Mouse (Mus musculus) lung, embryonic 16.5 days (tissue): ENCODE results near the gene Hmcn2. TPM values are rescaled to one million over a fixed set of nuclear protein-coding genes. Genes with fewer than 3 reads are reported as not detected.

Experiments
- ATAC-seq: fragments of 200-750 bp; cut with Nextera tagmentation; 2 replicates; pipeline ENCODE4 v1.8.0; 2017; ENCODE audit warnings: low read depth, mild to moderate bottlenecking, moderate library complexity
- H3K27ac ChIP-seq: fragments of 300-500 bp; sonication (generic); 2 replicates; pipeline ENCODE4 v1.5.1; 2014; ENCODE audit warnings: mild to moderate bottlenecking, control low read depth, low read length
- H3K27me3 ChIP-seq: fragments of 300-500 bp; sonication (generic); 2 replicates; pipeline ENCODE4 v1.6.1; 2014; ENCODE audit warnings: low read depth, low read length, mixed read lengths; ENCODE audit not compliant: control insufficient read depth, insufficient read depth
- H3K36me3 ChIP-seq: fragments of 300-500 bp; sonication (generic); 2 replicates; pipeline ENCODE4 v1.6.1; 2014; ENCODE audit warnings: low read length; ENCODE audit not compliant: control insufficient read depth, insufficient read depth
- H3K4me1 ChIP-seq: fragments of 300-500 bp; sonication (generic); replicated peaks from 2 replicates; pipeline ENCODE4 v1.6.1; 2014; ENCODE audit warnings: low read length, mixed read lengths; ENCODE audit not compliant: control insufficient read depth, insufficient read depth
- H3K4me2 ChIP-seq: fragments of 300-500 bp; sonication (generic); 2 replicates; pipeline ENCODE4 v1.6.1; 2014; ENCODE audit warnings: low read depth, low read length, control low read depth
- H3K4me3 ChIP-seq: fragments of 300-500 bp; sonication (generic); 2 replicates; pipeline ENCODE4 v1.5.1; 2014; ENCODE audit warnings: mild to moderate bottlenecking, low read length, control low read depth
- H3K9ac ChIP-seq: fragments of 300-500 bp; sonication (generic); 2 replicates; pipeline ENCODE4 v1.6.1; 2014; ENCODE audit warnings: low read length, control low read depth
- H3K9me3 ChIP-seq: fragments of 300-500 bp; sonication (generic); 2 replicates; pipeline ENCODE4 v1.6.1; 2016; ENCODE audit warnings: low read length; ENCODE audit not compliant: control insufficient read depth
- whole genome bisulfite sequencing: fragments of 180-500 bp; shearing (Covaris S2); extraction: QIAGEN DNeasy Blood & Tissue Kit; methylation state at CpG from one replicate; pipeline ENCODE4 v1.1.7; 2014; 5-methylcytosine and 5-hydroxymethylcytosine counted together
- polyA plus RNA-seq: library from polyadenylated mRNA; unstranded; fragments of >200 nt; fragmentation: Nextera tagmentation; extraction: Ambion mirVana; gene quantifications from 2 replicates; pipeline ENCODE4 v1.2.1, GENCODE M21; 2015

Hmcn2 gene
- polyA plus RNA-seq, 1 experiment from 2014 or later, result 1.4 TPM

DNA sequence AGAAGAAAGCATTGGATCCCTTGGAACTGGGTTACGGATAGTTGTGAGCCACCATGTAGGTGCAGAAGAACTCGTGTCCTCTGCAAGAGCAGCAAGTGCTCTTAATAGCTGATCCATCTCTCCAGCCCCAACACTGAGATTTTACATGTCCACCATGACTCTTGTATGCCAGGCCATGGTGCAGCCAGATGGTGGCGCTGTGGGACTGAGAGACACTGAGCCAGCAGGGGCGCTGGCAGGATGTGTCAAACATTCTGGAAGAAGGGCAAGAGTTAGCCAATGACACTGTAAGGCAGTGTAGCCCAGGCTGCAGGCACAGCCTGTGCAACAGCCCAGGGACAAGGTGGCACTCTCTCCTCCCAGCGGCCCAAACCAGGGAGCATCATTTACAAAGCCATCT, 170.0 kb downstream of the Hmcn2 start:
- WGBS, result 26% methylated on average over 5 of the region's 5 CpGs
- H3K4me1 ChIP-seq, result no peaks in the 10 kb centered on the region
- 0 out of 2 replicates have a peak, but pooled peaks have one; percentile 5 for ATAC-seq
- H3K9me3 ChIP-seq, result no peaks in the 10 kb centered on the region
- no peak overlapping the region for H3K4me2 ChIP-seq
- H3K36me3 ChIP-seq, result no peaks in the 10 kb centered on the region
- no peak overlapping the region for H3K9ac ChIP-seq
- no peaks in the 10 kb centered on the region for H3K27me3 ChIP-seq
- H3K4me3 ChIP-seq, result no peak overlapping the region
- no peak overlapping the region for H3K27ac ChIP-seq

DNA sequence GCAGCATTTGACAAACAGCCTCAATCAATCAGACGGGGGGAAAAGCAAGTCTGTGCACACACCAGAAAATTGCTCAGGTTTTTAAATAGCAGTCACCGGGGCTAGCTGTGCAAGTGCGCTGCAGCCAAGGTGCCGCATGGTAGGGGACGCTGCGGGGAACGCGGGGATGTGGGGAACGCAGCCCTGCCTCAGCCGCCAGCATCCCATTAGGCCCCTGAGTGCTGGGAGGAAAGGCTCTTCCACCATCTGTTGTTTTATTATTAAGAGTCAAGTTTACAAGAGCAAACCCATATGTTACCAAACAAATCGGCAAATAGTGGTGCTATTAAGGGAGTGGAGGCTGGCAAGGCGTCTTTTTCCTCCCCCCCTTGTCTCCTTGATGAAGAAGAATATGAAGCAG, 175.0 kb downstream of the Hmcn2 start:
- WGBS, result 63% methylated on average over 12 of the region's 12 CpGs
- no peaks in the 10 kb centered on the region for H3K36me3 ChIP-seq
- H3K9ac ChIP-seq, result no peak overlapping the region
- ATAC-seq, result no peak
- no peak overlapping the region for H3K4me2 ChIP-seq
- no peaks in the 10 kb centered on the region for H3K27me3 ChIP-seq
- no peaks in the 10 kb centered on the region for H3K4me1 ChIP-seq
- no peaks in the 10 kb centered on the region for H3K9me3 ChIP-seq
- H3K4me3 ChIP-seq, result no peak overlapping the region
- no peak overlapping the region for H3K27ac ChIP-seq

DNA sequence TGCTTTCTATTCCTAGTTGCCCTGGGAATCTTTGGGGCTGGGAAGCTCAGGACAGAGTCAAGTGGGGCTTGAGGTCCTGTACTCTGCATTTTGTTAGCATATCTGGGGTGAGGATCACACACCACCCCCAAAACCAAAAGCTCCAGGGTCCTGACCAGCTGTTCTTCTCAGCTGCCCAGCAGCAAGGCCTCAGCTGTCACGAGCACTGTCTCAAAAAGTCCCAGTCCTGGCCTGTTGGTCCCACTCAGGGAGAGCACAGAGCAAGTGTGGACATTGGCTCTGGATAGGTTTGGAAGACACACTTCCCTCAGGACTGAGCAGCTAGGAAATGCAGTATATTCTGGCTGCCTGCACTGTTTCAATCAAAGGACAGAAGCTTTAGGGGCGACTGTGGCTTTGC, 176.3 kb downstream of the Hmcn2 start:
- Histone ChIP-seq H3K27ac (no peak overlapping the region), H3K4me1 (no peaks in the 10 kb centered on the region), H3K4me3 (no peak overlapping the region), H3K9ac (no peak overlapping the region), H3K27me3 (no peaks in the 10 kb centered on the region), H3K9me3 (no peaks in the 10 kb centered on the region), H3K4me2 (no peak overlapping the region), H3K36me3 (no peaks in the 10 kb centered on the region)
- no peak for ATAC-seq
- 74% methylated on average over 2 of the region's 2 CpGs for WGBS

DNA sequence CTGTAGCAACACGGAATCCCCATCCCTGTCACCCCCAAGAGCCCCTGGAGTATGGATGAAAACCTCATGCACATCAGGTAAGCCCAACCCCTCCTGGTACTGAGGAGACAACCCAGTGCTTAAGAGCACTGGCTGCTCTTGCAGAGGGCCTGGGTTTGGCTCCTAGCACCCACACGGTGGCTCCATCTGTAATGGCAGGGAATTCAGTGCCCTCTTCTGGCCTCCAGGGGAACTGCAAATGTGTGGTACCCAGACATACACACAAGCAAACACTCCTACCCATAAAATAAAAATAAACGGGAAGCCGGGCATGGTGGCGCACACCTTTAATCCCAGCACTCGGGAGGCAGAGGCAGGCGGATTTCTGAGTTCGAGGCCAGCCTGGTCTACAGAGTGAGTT, 178.1 kb downstream of the Hmcn2 start:
- Histone ChIP-seq H3K4me1 (peaks cover 3% of the 10 kb centered on the region; the same call in 1 of the 2 replicates), H3K27me3 (no peaks in the 10 kb centered on the region), H3K9me3 (no peaks in the 10 kb centered on the region), H3K27ac (no peak overlapping the region), H3K36me3 (no peaks in the 10 kb centered on the region), H3K4me2 (no peak overlapping the region), H3K9ac (no peak overlapping the region), H3K4me3 (no peak overlapping the region)
- 93% methylated on average over 8 of the region's 8 CpGs for WGBS
- ATAC-seq, result no peak

DNA sequence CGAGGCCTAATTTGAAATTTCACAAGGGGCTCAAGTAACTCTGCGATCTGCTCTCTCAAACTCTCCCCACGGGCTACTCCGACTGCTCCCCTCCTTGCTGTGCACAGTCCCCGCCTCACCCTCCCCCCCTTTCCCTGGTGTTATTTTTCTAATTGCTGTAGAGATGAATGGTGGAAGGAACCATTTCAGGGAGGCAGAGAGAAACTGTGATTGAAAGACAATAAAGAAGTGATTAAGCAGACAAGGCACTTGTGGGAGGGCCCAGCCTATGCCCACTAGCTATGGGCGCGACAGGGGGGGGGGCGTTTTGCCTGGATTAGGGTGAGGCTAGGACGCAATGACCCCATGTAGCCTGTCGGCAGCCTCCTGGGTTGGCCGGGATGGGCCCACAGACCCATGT, 179.0 kb downstream of the Hmcn2 start:
- ATAC-seq, result no peak
- H3K27ac ChIP-seq, result no peak overlapping the region
- no peaks in the 10 kb centered on the region for H3K36me3 ChIP-seq
- no peaks in the 10 kb centered on the region for H3K27me3 ChIP-seq
- H3K4me1 ChIP-seq, result peaks cover 3% of the 10 kb centered on the region; the same call in 1 of the 2 replicates
- H3K4me2 ChIP-seq, result no peak overlapping the region
- no peaks in the 10 kb centered on the region for H3K9me3 ChIP-seq
- no peak overlapping the region for H3K4me3 ChIP-seq
- no peak overlapping the region for H3K9ac ChIP-seq
- WGBS, result 80% methylated on average over 11 of the region's 11 CpGs

DNA sequence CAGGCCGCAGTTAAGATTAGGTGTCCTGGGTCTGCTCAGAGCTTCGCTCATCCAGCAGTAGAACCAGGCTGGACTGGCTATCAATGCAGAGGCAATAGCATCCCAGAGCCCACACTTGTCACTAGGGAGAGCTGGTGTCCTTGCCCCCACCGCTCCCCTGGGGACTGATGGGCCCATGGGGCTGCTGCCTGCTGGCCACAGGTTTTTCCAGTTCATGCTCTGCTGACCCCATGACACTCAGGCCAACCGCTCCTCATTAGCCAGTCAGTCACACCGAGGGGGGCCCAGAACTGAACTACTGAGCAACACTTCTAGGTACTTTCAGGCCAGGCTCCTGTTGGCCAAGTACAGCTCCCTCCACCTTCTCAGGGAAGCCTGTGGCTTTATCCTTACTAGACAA, 180.1 kb downstream of the Hmcn2 start:
- H3K9me3 ChIP-seq, result no peaks in the 10 kb centered on the region
- H3K4me3 ChIP-seq, result no peak overlapping the region
- H3K4me2 ChIP-seq, result no peak overlapping the region
- H3K4me1 ChIP-seq, result peaks cover 3% of the 10 kb centered on the region; the same call in 1 of the 2 replicates
- H3K9ac ChIP-seq, result no peak overlapping the region
- H3K27me3 ChIP-seq, result no peaks in the 10 kb centered on the region
- WGBS, result 64% methylated on average over 5 of the region's 5 CpGs
- no peaks in the 10 kb centered on the region for H3K36me3 ChIP-seq
- ATAC-seq, result no peak
- H3K27ac ChIP-seq, result no peak overlapping the region

DNA sequence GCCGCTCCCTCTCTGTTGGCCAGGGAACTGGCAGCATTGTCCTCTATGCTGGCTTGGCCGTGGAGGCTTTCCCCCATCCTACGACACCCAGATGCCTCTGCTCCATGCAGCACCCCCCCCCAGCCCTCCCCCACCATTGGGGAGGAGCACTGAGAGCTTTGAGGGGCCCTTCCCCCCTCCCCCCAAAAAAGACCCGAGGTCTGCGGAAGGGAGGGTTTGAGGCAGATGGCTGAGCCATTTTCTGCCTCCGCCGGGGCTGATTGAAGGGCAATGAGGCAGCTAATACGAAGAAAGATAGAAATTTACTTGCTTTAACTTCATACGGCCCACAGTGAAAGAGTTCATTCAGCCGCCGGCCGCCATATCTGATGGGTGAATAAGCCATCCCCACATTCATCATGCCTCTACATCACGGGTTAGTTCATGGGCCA, 180.8 kb downstream of the Hmcn2 start:
- no peaks in the 10 kb centered on the region for H3K27me3 ChIP-seq
- H3K4me2 ChIP-seq, result no peak overlapping the region
- no peak overlapping the region for H3K4me3 ChIP-seq
- no peaks in the 10 kb centered on the region for H3K36me3 ChIP-seq
- H3K4me1 ChIP-seq, result peaks cover 3% of the 10 kb centered on the region; the same call in 1 of the 2 replicates
- H3K27ac ChIP-seq, result no peak overlapping the region
- WGBS, result 66% methylated on average over 13 of the region's 13 CpGs
- no peak overlapping the region for H3K9ac ChIP-seq
- H3K9me3 ChIP-seq, result no peaks in the 10 kb centered on the region
- ATAC-seq, result no peak

DNA sequence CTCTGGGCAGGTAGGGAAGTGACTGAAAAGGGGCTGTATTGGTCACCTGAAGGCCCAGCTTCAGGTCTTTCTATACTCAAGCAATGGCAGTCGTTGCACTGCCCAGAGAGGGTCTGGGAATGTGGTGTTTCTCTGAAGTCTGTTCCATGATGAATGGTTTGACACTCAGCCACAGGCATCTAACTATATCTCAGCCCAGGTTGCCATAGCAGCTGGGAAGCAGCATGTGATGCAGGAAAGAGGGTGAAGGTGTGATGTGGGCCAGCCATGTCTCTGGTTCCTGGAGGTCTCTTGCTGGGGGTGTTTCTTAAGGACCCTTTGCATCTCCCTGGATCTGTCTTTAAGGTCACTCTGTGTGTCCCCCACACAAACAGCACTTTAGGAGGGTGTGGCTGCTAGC, 181.9 kb downstream of the Hmcn2 start:
- no peaks in the 10 kb centered on the region for H3K9me3 ChIP-seq
- H3K4me2 ChIP-seq, result no peak overlapping the region
- no peak overlapping the region for H3K27ac ChIP-seq
- H3K9ac ChIP-seq, result no peak overlapping the region
- no peak overlapping the region for H3K4me3 ChIP-seq
- H3K4me1 ChIP-seq, result peaks cover 3% of the 10 kb centered on the region; the same call in 1 of the 2 replicates
- no peaks in the 10 kb centered on the region for H3K36me3 ChIP-seq
- ATAC-seq, result no peak
- H3K27me3 ChIP-seq, result no peaks in the 10 kb centered on the region
- WGBS, result 18% methylated on average over 1 of the region's 1 CpGs

DNA sequence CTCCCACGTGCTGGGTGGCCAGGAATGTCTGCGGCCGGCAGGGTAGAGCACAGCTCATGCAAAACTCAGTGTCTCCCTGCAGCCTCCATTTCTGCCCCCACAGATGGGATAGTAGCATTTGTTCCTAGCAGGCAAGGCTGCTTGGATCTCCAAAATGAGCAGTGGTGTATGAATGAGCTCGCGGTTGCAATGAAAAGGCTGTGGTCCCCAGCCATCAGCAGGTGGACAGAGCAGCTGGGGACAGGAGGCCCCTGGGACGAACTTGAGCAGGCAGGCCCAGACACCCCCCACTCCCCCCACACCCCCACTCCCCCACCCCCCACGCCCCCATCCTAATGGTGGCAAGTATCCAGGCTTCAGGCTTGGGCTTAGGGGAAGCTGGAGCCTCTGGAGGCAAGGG, 182.9 kb downstream of the Hmcn2 start:
- Histone ChIP-seq H3K9ac (no peak overlapping the region), H3K27me3 (no peaks in the 10 kb centered on the region), H3K4me1 (peaks cover 3% of the 10 kb centered on the region; the same call in 1 of the 2 replicates), H3K9me3 (no peaks in the 10 kb centered on the region), H3K4me2 (no peak overlapping the region), H3K4me3 (no peak overlapping the region), H3K36me3 (no peaks in the 10 kb centered on the region), H3K27ac (no peak overlapping the region)
- ATAC-seq, result no peak
- 62% methylated on average over 7 of the region's 7 CpGs for WGBS

DNA sequence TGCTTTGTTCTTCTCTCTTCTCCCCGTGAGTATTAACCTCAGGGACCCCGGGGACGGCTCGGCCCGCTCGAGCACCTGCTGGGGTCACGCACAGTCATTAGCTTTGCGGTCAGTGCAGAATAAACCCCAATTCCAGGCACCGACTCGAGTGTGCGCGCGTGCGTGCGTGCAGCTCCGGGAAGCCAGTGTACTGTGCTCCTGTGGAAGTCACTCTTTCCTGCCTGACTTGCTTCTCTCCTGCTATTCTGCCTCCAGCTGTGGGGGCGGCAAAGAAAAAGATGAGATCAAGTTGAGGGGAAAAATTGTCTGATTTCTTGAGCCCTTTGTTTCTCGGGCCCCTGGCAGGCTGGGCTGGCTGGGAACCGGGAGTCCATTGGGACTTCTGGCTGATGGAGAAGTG, 183.4 kb downstream of the Hmcn2 start:
- H3K4me2 ChIP-seq, result no peak overlapping the region
- no peaks in the 10 kb centered on the region for H3K27me3 ChIP-seq
- WGBS, result 69% methylated on average over 19 of the region's 19 CpGs
- no peak overlapping the region for H3K9ac ChIP-seq
- no peak overlapping the region for H3K27ac ChIP-seq
- H3K36me3 ChIP-seq, result no peaks in the 10 kb centered on the region
- no peak overlapping the region for H3K4me3 ChIP-seq
- no peaks in the 10 kb centered on the region for H3K9me3 ChIP-seq
- H3K4me1 ChIP-seq, result peaks cover 3% of the 10 kb centered on the region; the same call in 1 of the 2 replicates
- ATAC-seq, result no peak
